Mouse (Mus musculus): Measurements from ENCODE around the gene Nedd9.

DNA sequence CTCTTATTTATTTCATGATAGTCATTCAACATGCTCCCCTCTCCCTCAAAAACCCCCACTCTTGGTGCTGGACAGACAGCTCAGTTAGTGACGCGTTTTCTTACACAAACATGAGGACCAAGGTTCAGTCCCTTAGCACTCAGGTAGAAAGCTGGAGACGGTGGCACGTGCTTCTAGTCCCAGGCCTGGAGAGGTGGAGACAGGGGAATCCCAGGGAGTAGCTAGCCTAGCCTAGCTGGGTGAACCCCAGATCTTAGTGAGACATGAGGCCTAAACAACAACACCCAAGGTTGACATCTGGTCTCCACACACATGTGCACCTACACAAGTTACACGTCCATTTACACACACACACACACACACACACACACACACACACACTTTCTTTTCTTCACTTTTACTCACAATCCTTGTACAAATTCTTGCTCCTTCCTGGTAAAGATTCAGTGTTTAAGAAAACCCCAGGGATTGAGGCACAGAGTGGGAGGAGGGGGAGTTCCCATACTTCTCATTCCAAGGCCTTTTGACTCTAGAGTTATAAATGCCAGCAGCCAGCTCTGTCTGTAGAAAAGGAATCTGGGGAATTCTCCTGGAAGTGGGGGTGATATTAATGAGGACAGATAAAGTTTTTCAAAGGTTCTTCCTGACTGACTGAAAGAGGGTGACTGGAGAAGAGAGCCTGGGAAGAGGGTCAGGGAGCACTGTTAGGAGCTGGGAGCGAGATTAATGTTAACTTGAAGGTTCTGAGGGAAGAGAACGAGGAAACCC, 29.9 kb downstream of the Nedd9 start:
- no peak for TF ChIP-seq CTCF (IDR thresholded peaks at IDR 0.05; ENCODE audit: low read depth, low read length)
- TF ChIP-seq POLR2A (IDR thresholded peaks at IDR 0.05; ENCODE audit: insufficient read depth, low read length) = no peak
- no peak for TF ChIP-seq EP300 (IDR thresholded peaks at IDR 0.05; ENCODE audit: insufficient read depth, low read depth, low read length)

Data from ES-Bruce4 (cell line).